Mouse (Mus musculus): ENCODE results near the gene Gm28048.

DNA sequence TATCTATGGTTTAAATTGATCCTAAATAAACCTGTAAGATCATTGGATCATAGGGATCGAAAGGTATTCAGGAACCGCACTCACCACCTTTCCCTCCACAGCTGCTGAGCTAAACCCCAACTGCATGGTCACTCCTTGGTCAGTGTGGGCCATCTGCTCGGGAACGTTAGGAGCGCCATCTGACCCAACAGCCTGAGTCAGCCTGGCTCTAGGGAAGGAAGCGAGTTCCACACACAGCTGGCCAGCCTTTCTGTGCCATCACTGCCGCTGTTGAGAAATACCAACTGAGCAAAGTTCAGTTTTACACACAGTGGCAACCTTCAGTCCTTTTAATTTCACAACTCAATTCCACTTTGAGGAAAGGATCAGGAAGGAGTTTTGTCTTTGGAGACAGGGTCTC is 90.0 kb downstream of the Gm28048 start:
- no peak for TF ChIP-seq POLR2A (IDR thresholded peaks at IDR 0.05; ENCODE audit: borderline replicate concordance, extremely low read depth, low read depth, low read length)
- TF ChIP-seq CTCF (IDR thresholded peaks at IDR 0.05; ENCODE audit: insufficient read depth, low read length), result no peak

Measured in lung, adult 2 months (tissue).